Mouse (Mus musculus) heart, adult 18-20 months (tissue): ENCODE results near the gene Msmo1. TPM values are rescaled to one million over a fixed set of nuclear protein-coding genes. Genes with fewer than 3 reads are reported as not detected.

Experiments
- DNase-seq, 2 experiments: peaks; one replicate each; pipeline ENCODE4 v3.0.0; 2021 to 2022; ENCODE audit warnings: mixed read lengths in 1 of 2
- long read RNA-seq, 2 experiments: library from polyadenylated mRNA; stranded (forward); transcript quantifications; one replicate each; pipeline ENCODE4 v2.0.0; 2021
- total RNA-seq, 2 experiments: library from RNA; stranded (reverse); gene quantifications; 2 replicates each; pipeline ENCODE4 v1.2.3; 2021

Msmo1 gene
- 1 to 10 TPM; 7.9 TPM for total RNA-seq
- long read RNA-seq, experiment 1, transcript Msmo1-201 (6 exons, 2,044 nt), result major isoform, 9 of 10 reads
- long read RNA-seq, experiment 1, partial matches to known transcripts, result 0 of 10 reads
- long read RNA-seq, experiment 1, other reads (novel, unspliced or antisense), result 1 of 10 reads
- long read RNA-seq, experiment 2, partial matches to known transcripts, result 0 of 3 reads
- long read RNA-seq, experiment 2, other reads (novel, unspliced or antisense), result 0 of 3 reads

GRCm38 (mm10) chr8:64733271-64733943, at the start of gene Msmo1:
Msmo1 (minus strand) TSS chr8:64733792.
- peak; percentile 95 to 99 for DNase-seq

GRCm38 (mm10) chr8:64781947-64782346, 48.4 kb upstream of the Msmo1 start:
- DNase-seq, result no peak

DNA sequence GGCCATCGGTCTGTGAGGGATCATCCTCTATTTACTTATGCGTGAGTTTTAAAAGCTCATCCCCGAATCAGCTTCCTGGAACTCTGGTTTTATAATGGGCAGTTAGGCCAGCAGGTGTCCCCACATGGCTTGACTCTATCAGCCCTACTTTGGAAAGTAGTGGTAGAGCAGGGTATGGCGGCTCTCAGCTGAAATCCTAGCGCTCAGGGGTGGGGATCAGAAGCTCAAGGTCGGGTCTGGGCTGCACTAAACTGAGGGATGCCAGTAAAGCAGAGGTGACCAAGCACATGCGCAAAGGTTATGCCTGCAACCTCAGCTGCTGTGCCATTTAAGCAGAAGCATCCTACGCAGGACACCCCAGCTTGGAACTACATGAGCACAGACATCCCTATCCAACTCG, 44.3 kb upstream of the Msmo1 start:
- no peak for DNase-seq

DNA sequence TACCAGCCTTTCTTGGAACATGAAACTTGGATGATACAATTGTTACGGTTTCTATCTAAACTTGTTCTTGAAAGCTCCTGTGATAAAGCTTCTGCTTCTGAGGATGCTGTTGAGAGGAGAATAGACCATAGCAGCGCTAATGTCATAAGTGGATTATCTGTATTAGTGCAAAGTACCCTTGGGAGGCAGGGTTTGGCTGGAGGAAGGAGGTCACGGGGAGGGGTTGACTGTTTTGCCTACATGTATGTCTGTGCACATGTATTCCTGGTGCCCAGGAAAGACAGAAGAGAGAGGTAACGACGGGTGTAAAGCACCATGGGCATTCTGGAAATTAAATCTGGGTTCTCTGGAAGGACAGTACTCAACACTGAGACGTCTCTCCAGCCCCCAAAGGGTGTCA, 40.5 kb upstream of the Msmo1 start:
- DNase-seq, result no peak

DNA sequence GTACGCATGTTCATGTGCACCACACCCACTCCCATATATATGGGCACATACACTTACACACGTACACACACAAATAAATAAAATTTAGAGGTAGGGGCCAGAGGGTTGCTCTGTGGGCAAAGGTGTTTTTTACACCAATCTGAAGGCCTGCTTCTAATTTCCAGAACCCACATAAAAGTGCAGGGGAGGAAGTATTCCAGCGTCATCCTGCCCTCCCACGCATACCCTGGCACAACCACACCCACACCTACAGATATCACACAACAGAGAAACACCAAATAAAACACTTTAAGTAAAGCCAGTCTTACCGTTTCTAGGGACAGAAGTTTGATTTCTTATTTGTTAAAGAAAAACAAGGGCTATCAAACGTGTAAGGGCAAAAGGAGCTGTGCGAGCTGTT, 37.2 kb upstream of the Msmo1 start:
- DNase-seq, result no peak

GRCm38 (mm10) chr8:64769586-64769985, 36.0 kb upstream of the Msmo1 start:
- DNase-seq, result no peak

DNA sequence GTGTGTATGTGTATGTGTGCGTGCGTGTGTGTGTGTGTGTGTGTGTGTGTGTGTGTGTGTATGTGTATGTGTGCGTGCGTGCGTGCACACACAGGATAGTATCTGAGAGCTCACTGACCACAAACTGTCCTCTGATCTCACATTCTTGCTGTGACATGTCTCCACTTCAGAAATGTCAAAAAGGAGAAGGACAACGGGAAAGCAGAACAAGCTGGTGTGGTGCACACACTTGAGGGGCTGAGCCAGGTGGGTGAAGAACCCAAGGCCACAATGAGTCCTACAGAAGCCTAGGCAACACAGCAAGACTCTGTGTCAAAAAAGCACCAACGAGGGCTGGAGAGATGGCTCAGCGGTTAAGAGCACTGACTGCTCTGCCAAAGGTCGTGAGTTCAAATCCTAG, 35.1 kb upstream of the Msmo1 start:
- DNase-seq, result no peak

DNA sequence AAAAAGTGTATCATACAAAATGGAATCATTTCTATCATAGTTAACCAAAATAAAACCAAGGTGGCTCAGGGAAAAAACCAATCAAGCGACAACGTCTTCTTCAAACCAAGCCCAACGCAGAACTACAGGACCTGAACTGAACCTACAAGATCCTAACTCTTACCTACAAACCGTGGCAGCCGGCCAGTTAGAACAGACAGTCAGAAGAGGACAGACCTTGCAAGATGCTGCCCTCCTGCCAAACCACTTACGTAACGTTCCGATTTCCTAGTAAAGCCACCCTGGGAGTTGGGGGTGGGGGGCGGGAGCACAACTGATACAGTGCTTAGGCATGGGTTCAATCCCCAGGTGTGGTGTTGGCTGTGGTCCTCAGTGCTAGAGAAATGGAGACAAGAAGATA, 33.5 kb upstream of the Msmo1 start:
- peak in 1 of 2 experiments; percentile 13 for DNase-seq

GRCm38 (mm10) chr8:64764075-64764474, 30.5 kb upstream of the Msmo1 start:
- no peak for DNase-seq

GRCm38 (mm10) chr8:64762751-64763150, 29.2 kb upstream of the Msmo1 start:
- no peak for DNase-seq

GRCm38 (mm10) chr8:64761430-64761829, 27.8 kb upstream of the Msmo1 start:
- peak in 1 of 2 experiments; percentile 33 for DNase-seq

DNA sequence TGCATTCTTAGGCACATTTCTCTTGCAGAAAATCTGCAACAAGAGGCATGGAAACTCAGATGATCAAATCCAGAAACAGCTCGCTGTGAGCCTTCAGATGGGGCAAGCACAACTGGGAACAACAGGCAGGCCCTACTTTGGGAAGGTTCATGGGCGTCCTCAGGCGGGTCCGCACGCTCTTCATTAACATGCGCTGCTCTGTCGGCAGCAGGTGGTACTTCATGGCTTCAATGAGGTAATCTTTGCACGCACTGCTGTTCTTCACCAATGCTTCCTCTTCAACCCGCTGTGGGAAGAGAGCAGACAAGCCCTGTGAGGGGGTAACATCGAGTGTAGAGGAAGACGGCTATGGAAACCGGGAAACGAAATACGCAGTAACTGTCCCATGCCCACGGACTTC, 24.4 kb upstream of the Msmo1 start:
- no peak for DNase-seq

DNA sequence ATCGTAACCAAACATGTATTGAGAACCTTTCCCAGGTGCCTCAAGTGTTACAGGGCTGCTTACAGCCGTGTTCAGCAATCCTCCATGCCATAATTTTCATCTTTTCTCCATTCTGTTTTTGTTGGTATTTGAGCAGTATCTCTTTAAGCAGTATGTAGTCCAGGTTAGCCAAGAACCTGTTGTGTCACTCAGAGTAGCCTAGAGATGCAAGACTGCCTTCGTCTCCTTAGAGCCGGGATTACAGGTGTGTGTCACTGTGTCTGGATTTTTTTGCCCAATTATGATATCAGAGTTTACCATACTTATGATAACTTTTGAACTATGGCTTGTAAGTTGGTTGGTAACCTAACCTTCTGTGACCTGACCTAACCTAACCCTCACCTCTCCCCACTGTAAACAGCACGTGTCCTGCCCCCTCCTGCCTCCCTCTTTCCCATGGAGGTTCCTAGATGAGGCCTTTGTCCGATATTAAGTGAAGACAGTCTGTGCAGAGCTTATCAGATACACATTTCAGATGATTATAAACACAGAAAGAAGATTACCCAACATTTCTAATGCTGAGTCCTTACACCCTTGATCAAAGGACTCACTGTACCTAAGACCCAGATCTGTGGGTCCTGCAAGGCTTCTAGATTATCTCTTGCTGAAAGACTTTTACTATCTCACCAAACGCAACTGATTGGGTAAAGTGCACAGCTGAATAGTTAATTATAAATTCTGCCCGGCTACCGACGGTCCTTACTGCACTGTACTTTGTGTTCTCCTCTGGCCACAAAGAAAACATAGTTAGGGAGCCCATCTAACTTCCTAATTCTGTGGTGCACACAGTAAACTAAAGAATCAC, 12.8 kb upstream of the Msmo1 start:
- no peak for DNase-seq

GRCm38 (mm10) chr8:64740547-64741211, 7.1 kb upstream of the Msmo1 start:
- DNase-seq, result no peak

- no peak for DNase-seq
Observed at GRCm38 (mm10) chr8:64738916-64739315, 5.3 kb upstream of the Msmo1 start.

DNA sequence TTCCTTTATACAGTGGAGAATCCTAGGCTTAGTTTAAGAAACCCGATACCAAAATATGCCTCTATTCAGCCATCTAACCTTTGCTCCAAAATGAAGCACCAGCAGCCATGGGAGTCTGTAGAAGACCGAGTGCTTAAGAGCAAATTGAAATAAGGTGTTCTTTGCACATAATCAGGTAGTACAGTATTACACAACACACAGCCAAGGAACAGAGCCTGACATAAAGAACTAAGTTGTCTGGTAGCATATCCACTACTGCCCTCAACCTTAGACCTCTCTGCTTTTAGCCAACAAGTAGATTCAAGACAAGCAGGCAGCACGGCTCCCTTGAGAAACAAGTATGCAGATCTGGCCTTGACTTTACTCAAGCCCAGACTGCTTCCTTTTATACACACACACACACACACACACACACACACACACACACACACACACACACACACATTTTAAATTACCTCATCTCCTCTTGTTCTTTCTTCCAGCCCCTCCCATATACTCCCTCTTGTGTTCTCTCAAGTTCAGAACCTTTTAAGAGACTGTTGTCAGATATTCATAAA, 3.3 kb upstream of the Msmo1 start:
- no peak for DNase-seq

- no peak for DNase-seq
Observed at GRCm38 (mm10) chr8:64735161-64735560, 1.6 kb upstream of the Msmo1 start.

DNA sequence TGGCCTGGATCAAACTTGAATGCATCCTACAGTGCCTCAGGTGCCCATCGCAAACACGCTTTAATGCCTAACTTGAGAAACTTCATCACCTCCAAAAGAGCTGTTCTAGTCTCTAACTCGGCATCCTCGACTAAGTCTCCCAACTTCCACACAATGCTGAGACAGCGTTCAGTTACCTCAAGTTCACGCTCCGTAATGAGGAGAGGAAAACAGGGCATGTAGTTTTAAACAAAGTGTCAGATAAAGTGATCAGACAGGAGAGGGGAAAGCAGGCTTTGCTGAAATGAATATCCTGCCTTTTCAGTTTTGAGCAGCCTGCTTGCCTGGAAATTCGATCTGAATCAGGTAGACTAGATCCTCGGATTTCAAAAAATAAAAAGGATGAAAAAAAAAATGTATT, 996 bp downstream of the Msmo1 start:
- DNase-seq, result no peak

- DNase-seq, result no peak
Observed at GRCm38 (mm10) chr8:64728156-64728555, 5.4 kb downstream of the Msmo1 start.

DNA sequence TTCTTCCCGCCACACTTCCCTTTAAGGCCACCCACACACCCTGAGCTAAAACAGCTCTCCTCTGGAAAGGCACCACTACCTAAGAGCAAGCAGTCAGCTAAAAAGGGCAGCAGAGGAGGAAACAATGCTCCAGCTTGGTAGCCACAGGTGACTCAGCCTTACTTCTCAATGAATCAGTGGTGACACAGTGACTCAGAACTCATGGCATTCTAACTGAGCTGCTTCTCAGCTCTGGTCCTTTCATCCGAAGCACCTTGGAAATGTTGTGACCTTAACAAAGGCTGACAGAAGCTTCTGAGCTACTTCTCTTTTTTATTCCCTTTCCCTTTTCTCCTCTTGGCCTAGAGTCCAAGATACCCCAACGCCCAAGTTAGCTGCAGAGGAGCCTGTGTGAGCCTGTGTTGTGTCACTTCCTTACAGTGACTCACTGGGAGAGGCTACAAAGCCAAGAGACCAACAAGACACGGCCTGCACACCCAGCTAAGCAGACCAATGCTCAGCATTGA, 7.3 kb downstream of the Msmo1 start:
- DNase-seq, result peak in 1 of 2 experiments; percentile 24

GRCm38 (mm10) chr8:64723206-64723605, 10.4 kb downstream of the Msmo1 start:
- no peak for DNase-seq

DNA sequence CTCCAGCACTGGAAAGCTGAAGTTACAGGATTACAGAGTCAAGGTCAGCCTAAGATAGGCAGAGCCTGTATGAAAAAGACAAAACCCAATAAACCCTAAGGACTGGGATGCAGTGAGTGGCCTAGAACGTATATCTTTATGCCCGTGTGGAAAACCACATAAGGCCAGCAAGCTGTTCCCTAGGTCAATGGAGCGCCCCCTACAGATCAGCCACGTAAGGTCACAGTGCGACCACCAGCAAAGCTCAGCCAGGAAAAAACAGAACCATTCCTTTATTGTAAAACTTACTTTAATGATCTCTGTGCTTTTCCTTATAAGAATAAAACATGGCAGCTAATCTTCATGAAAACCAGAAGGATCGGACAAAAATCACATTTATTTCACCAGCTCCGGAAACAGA, 15.7 kb downstream of the Msmo1 start:
- DNase-seq, result no peak
